Mouse (Mus musculus): ENCODE measurements around the gene Trim69.

- TF ChIP-seq CTCF (IDR thresholded peaks at IDR 0.05 in 2 of 3, conservative IDR thresholded peaks at IDR 0.05 in 1 of 3; ENCODE audit: control insufficient read depth in 1 of 3, insufficient read depth in 1 of 3, low read depth in 2 of 3, low read length in 3 of 3, poor library complexity in 1 of 3, severe bottlenecking in 1 of 3) (no peak), RCOR1 (IDR thresholded peaks at IDR 0.05; ENCODE audit: low read depth, low read length) (no peak), CHD1 (IDR thresholded peaks at IDR 0.05; ENCODE audit: low read depth, low read length) (no peak), KAT2A (conservative IDR thresholded peaks at IDR 0.05; ENCODE audit: low read depth, low read length) (no peak), CHD2 (IDR thresholded peaks at IDR 0.05; ENCODE audit: low read length) (no peak), POLR2A (IDR thresholded peaks at IDR 0.05; ENCODE audit: control insufficient read depth in 1 of 2, insufficient read depth in 1 of 2, low read depth in 1 of 2, low read length in 2 of 2, poor library complexity in 1 of 2) (no peak), NRF1 (IDR thresholded peaks at IDR 0.05; ENCODE audit: insufficient read depth, low read depth, low read length, poor library complexity, severe bottlenecking) (no peak), ZC3H11A (IDR thresholded peaks at IDR 0.05; ENCODE audit: low read depth, low read length) (no peak), MAX (IDR thresholded peaks at IDR 0.05; ENCODE audit: low read length) (no peak), ETS1 (IDR thresholded peaks at IDR 0.05; ENCODE audit: low read depth, low read length) (no peak), GATA1 (IDR thresholded peaks at IDR 0.05; ENCODE audit: low read depth, low read length) (no peak), ELF1 (IDR thresholded peaks at IDR 0.05; ENCODE audit: low read depth, low read length) (no peak), EP300 (IDR thresholded peaks at IDR 0.05; ENCODE audit: low read depth in 1 of 2, low read length in 2 of 2) (no peak)
Observed at GRCm38 (mm10) chr2:122132078-122132477, 28.4 kb upstream of the Trim69 start.
